Mouse (Mus musculus): ENCODE measurements around the gene Dnajb14. TPM values are rescaled to one million over a fixed set of nuclear protein-coding genes. Genes with fewer than 3 reads are reported as not detected.

Gene Dnajb14
- polyA plus RNA-seq, 1 experiment = 2.5 TPM

GRCm38 (mm10) chr3:137929940-137930339 is 62.5 kb downstream of the Dnajb14 start:
- no peak overlapping the region for H3K4me3 ChIP-seq (replicated peaks)
- peaks cover 89% of the 10 kb centered on the region for H3K36me3 ChIP-seq (replicated peaks; ENCODE audit: low read length)
- peaks cover 65% of the 10 kb centered on the region for H3K4me1 ChIP-seq
- TF ChIP-seq FLI1 (IDR thresholded peaks at IDR 0.05; ENCODE audit: low read length) = no peak
- no peak for TF ChIP-seq GATA1 (IDR thresholded peaks at IDR 0.05; ENCODE audit: borderline replicate concordance, low read length)
- H3K9me3 ChIP-seq = no peaks in the 10 kb centered on the region
- H3K27me3 ChIP-seq (replicated peaks) = no peaks in the 10 kb centered on the region

GRCm38 (mm10) chr3:137932748-137933147 is 65.3 kb downstream of the Dnajb14 start:
- Histone ChIP-seq H3K9me3 (no peaks in the 10 kb centered on the region), H3K4me3 (replicated peaks) (no peak overlapping the region), H3K4me1 (peaks cover 84% of the 10 kb centered on the region), H3K27me3 (replicated peaks) (no peaks in the 10 kb centered on the region), H3K36me3 (replicated peaks; ENCODE audit: low read length) (peaks cover 90% of the 10 kb centered on the region)
- TF ChIP-seq FLI1 (IDR thresholded peaks at IDR 0.05; ENCODE audit: low read length) (no peak), GATA1 (IDR thresholded peaks at IDR 0.05; ENCODE audit: borderline replicate concordance, low read length) (no peak)

GRCm38 (mm10) chr3:137933986-137934385 is 66.5 kb downstream of the Dnajb14 start:
- H3K4me1 ChIP-seq = peaks cover 92% of the 10 kb centered on the region

GRCm38 (mm10) chr3:137935570-137936525 is 68.4 kb downstream of the Dnajb14 start:
- peaks cover 88% of the 10 kb centered on the region for H3K4me1 ChIP-seq
- H3K9me3 ChIP-seq = no peaks in the 10 kb centered on the region
- H3K27me3 ChIP-seq (replicated peaks) = no peaks in the 10 kb centered on the region
- peak overlapping the region; percentile 28 for H3K4me3 ChIP-seq (replicated peaks)
- TF ChIP-seq FLI1 (IDR thresholded peaks at IDR 0.05; ENCODE audit: low read length) = no peak
- TF ChIP-seq GATA1 (IDR thresholded peaks at IDR 0.05; ENCODE audit: borderline replicate concordance, low read length) = no peak
- peaks cover 95% of the 10 kb centered on the region for H3K36me3 ChIP-seq (replicated peaks; ENCODE audit: low read length)

More at GRCm38 (mm10) chr3:137933986-137934385, 66.5 kb downstream of the Dnajb14 start:
- Histone ChIP-seq H3K27me3 (replicated peaks) (no peaks in the 10 kb centered on the region), H3K9me3 (no peaks in the 10 kb centered on the region), H3K4me3 (replicated peaks) (no peak overlapping the region), H3K36me3 (replicated peaks; ENCODE audit: low read length) (peaks cover 96% of the 10 kb centered on the region)
- TF ChIP-seq FLI1 (IDR thresholded peaks at IDR 0.05; ENCODE audit: low read length) (no peak), GATA1 (IDR thresholded peaks at IDR 0.05; ENCODE audit: borderline replicate concordance, low read length) (no peak)

- no peaks in the 10 kb centered on the region for H3K27me3 ChIP-seq (replicated peaks)
- peaks cover 95% of the 10 kb centered on the region for H3K36me3 ChIP-seq (replicated peaks; ENCODE audit: low read length)
- H3K9me3 ChIP-seq = no peaks in the 10 kb centered on the region
- H3K4me1 ChIP-seq = peaks cover 88% of the 10 kb centered on the region
- H3K4me3 ChIP-seq (replicated peaks) = peak overlapping the region; percentile 28
- TF ChIP-seq GATA1 (IDR thresholded peaks at IDR 0.05; ENCODE audit: borderline replicate concordance, low read length) = no peak
- no peak for TF ChIP-seq FLI1 (IDR thresholded peaks at IDR 0.05; ENCODE audit: low read length)
Observed at GRCm38 (mm10) chr3:137936541-137936940, 69.1 kb downstream of the Dnajb14 start.

- TF ChIP-seq FLI1 (IDR thresholded peaks at IDR 0.05; ENCODE audit: low read length) = no peak
- TF ChIP-seq GATA1 (IDR thresholded peaks at IDR 0.05; ENCODE audit: borderline replicate concordance, low read length) = no peak
- H3K4me1 ChIP-seq = peaks cover 85% of the 10 kb centered on the region
- H3K27me3 ChIP-seq (replicated peaks) = no peaks in the 10 kb centered on the region
Observed at GRCm38 (mm10) chr3:137938608-137939007, 71.1 kb downstream of the Dnajb14 start.

GRCm38 (mm10) chr3:137940757-137941156 is 73.3 kb downstream of the Dnajb14 start:
- no peak overlapping the region for H3K4me3 ChIP-seq (replicated peaks)
- no peaks in the 10 kb centered on the region for H3K27me3 ChIP-seq (replicated peaks)
- H3K36me3 ChIP-seq (replicated peaks; ENCODE audit: low read length) = peaks cover 94% of the 10 kb centered on the region
- peaks cover 84% of the 10 kb centered on the region for H3K4me1 ChIP-seq
- no peaks in the 10 kb centered on the region for H3K9me3 ChIP-seq
- TF ChIP-seq GATA1 (IDR thresholded peaks at IDR 0.05; ENCODE audit: borderline replicate concordance, low read length) = no peak
- TF ChIP-seq FLI1 (IDR thresholded peaks at IDR 0.05; ENCODE audit: low read length) = no peak

More at GRCm38 (mm10) chr3:137938608-137939007, 71.1 kb downstream of the Dnajb14 start:
- Histone ChIP-seq H3K9me3 (no peaks in the 10 kb centered on the region), H3K4me3 (replicated peaks) (no peak overlapping the region), H3K36me3 (replicated peaks; ENCODE audit: low read length) (peaks cover 94% of the 10 kb centered on the region)

GRCm38 (mm10) chr3:137941555-137941954 is 74.1 kb downstream of the Dnajb14 start:
- Histone ChIP-seq H3K4me3 (replicated peaks) (no peak overlapping the region), H3K36me3 (replicated peaks; ENCODE audit: low read length) (peaks cover 94% of the 10 kb centered on the region), H3K27me3 (replicated peaks) (no peaks in the 10 kb centered on the region), H3K9me3 (no peaks in the 10 kb centered on the region), H3K4me1 (peaks cover 84% of the 10 kb centered on the region)
- TF ChIP-seq GATA1 (IDR thresholded peaks at IDR 0.05; ENCODE audit: borderline replicate concordance, low read length) = no peak
- no peak for TF ChIP-seq FLI1 (IDR thresholded peaks at IDR 0.05; ENCODE audit: low read length)

- no peaks in the 10 kb centered on the region for H3K9me3 ChIP-seq
- peaks cover 84% of the 10 kb centered on the region for H3K4me1 ChIP-seq
- H3K27me3 ChIP-seq (replicated peaks) = no peaks in the 10 kb centered on the region
- no peak overlapping the region for H3K4me3 ChIP-seq (replicated peaks)
- TF ChIP-seq FLI1 (IDR thresholded peaks at IDR 0.05; ENCODE audit: low read length) = no peak
- no peak for TF ChIP-seq GATA1 (IDR thresholded peaks at IDR 0.05; ENCODE audit: borderline replicate concordance, low read length)
- peaks cover 94% of the 10 kb centered on the region for H3K36me3 ChIP-seq (replicated peaks; ENCODE audit: low read length)
Observed at GRCm38 (mm10) chr3:137942098-137942622, 74.7 kb downstream of the Dnajb14 start.

GRCm38 (mm10) chr3:137943737-137944154 is 76.3 kb downstream of the Dnajb14 start:
- Histone ChIP-seq H3K36me3 (replicated peaks; ENCODE audit: low read length) (peaks cover 95% of the 10 kb centered on the region), H3K4me1 (peaks cover 87% of the 10 kb centered on the region), H3K9me3 (no peaks in the 10 kb centered on the region), H3K4me3 (replicated peaks) (no peak overlapping the region), H3K27me3 (replicated peaks) (no peaks in the 10 kb centered on the region)
- TF ChIP-seq FLI1 (IDR thresholded peaks at IDR 0.05; ENCODE audit: low read length) (no peak), GATA1 (IDR thresholded peaks at IDR 0.05; ENCODE audit: borderline replicate concordance, low read length) (no peak)

All from megakaryocyte, embryonic 14.5 days (primary cell).